Mouse (Mus musculus) limb, embryonic 12.5 days (tissue): ENCODE measurements at regions not wholly inside any gene's neighbourhood (a gene's known extent, or its start where the extent isn't known, plus 50 kb on each side); places are given as distances from the start of the nearest gene placed in this dataset.
"Not testable (repeated sequence)": the region's sequence is repeated elsewhere in the genome, so short reads cannot be mapped to it uniquely, and the experiment has no call there.

Experiments used
- ATAC-seq: fragments of 200-750 bp; cut with Nextera tagmentation; 2 replicates; pipeline ENCODE4 v1.8.0; 2017; ENCODE audit warnings: low read depth, moderate TSS enrichment; ENCODE audit not compliant: insufficient number of reproducible peaks, insufficient read depth, low FRiP score, low TSS enrichment
- H3K27ac ChIP-seq: fragments of 300-500 bp; sonication (generic); 2 replicates; pipeline ENCODE4 v1.5.1; 2016; ENCODE audit warnings: mild to moderate bottlenecking, moderate library complexity
- H3K27me3 ChIP-seq: fragments of 300-500 bp; sonication (generic); 2 replicates; pipeline ENCODE4 v1.6.1; 2016; ENCODE audit warnings: mild to moderate bottlenecking, moderate library complexity
- H3K36me3 ChIP-seq: fragments of 300-500 bp; sonication (generic); 2 replicates; pipeline ENCODE4 v1.6.1; 2016; ENCODE audit warnings: mild to moderate bottlenecking, moderate library complexity
- H3K4me1 ChIP-seq: fragments of 300-500 bp; sonication (generic); replicated peaks from 2 replicates; pipeline ENCODE4 v1.6.1; 2016
- H3K4me2 ChIP-seq: fragments of 300-500 bp; sonication (generic); 2 replicates; pipeline ENCODE4 v1.6.1; 2016; ENCODE audit warnings: mild to moderate bottlenecking, moderate library complexity
- H3K4me3 ChIP-seq: fragments of 300-500 bp; sonication (generic); replicated peaks from 2 replicates; pipeline ENCODE4 v1.5.1; 2016; ENCODE audit warnings: mild to moderate bottlenecking
- H3K9ac ChIP-seq: fragments of 300-500 bp; sonication (generic); replicated peaks from 2 replicates; pipeline ENCODE4 v1.6.1; 2016; ENCODE audit warnings: mild to moderate bottlenecking, moderate library complexity
- H3K9me3 ChIP-seq: fragments of 300-500 bp; sonication (generic); 2 replicates; pipeline ENCODE4 v1.6.1; 2016; ENCODE audit warnings: mild to moderate bottlenecking, moderate library complexity
- WGBS: fragments of 180-500 bp; shearing (Covaris S2); methylation state at CpG from one replicate; pipeline ENCODE4 v1.1.7; 2016; 5-methylcytosine and 5-hydroxymethylcytosine counted together

GRCm38 (mm10) chr16:49521685-49522084 is 177.3 kb upstream of the Ift57 start:
- H3K4me1 ChIP-seq: no peaks in the 10 kb centered on the region
- no peak overlapping the region for H3K27ac ChIP-seq
- WGBS: 75% methylated on average over 2 of the region's 2 CpGs
- no peaks in the 10 kb centered on the region for H3K9me3 ChIP-seq
- H3K36me3 ChIP-seq: no peaks in the 10 kb centered on the region
- ATAC-seq: no peak
- H3K9ac ChIP-seq: no peak overlapping the region
- H3K4me3 ChIP-seq: no peak overlapping the region
- H3K4me2 ChIP-seq: no peak overlapping the region
- H3K27me3 ChIP-seq: no peaks in the 10 kb centered on the region

GRCm38 (mm10) chr16:49522576-49522975 is 176.5 kb upstream of the Ift57 start:
- Histone ChIP-seq H3K36me3 (no peaks in the 10 kb centered on the region), H3K27me3 (no peaks in the 10 kb centered on the region), H3K4me3 (no peak overlapping the region), H3K9me3 (no peaks in the 10 kb centered on the region), H3K9ac (no peak overlapping the region), H3K27ac (no peak overlapping the region), H3K4me2 (no peak overlapping the region), H3K4me1 (no peaks in the 10 kb centered on the region)
- 45% methylated on average over 5 of the region's 5 CpGs for WGBS
- no peak for ATAC-seq

DNA sequence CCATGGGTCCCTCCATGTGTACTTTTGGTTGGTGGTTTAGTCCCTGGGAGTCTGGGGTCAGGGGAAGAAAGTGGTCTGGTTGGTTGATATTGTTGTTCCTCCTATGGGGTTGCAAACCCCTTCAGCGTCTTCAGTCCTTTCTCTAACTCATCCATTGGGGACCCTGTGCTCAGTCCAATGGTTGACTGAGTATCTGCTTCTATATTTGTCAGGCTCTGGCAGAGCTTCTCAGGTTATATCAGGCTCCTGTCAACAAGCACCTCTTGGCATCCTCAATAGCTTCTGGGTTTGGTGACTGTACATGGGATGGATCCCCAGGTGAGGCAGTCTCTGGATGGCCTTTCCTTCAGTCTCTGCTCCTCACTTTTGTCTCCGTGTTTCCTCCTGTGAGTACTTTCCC is 170.4 kb upstream of the Ift57 start:
- H3K27me3 ChIP-seq, ATAC-seq, H3K4me3 ChIP-seq, H3K9ac ChIP-seq, H3K27ac ChIP-seq, H3K4me1 ChIP-seq, H3K4me2 ChIP-seq, H3K36me3 ChIP-seq, H3K9me3 ChIP-seq: not testable (repeated sequence)
- WGBS: 83% methylated on average over 2 of the region's 2 CpGs

DNA sequence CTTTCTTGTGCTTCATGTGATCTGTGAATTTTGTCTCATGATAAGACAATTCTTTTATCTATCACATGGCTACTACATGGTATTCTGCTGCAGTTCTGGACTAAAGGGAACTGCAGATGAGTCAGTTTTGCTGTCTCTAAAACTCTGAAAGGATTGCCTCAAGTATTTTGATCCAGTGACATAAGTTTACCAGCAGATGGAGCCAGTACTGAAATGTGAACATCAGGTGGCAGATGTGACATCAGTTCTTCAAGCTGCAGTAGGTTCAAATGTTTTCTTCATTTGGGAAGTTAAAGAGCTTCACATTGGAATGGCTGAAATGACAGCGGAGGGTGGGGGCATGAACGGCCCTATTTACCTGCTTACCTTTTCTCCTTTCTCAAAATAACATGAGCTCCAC is 170.0 kb upstream of the Ift57 start:
- Histone ChIP-seq H3K9ac (no peak overlapping the region), H3K27me3 (no peaks in the 10 kb centered on the region), H3K27ac (no peak overlapping the region), H3K4me3 (no peak overlapping the region), H3K4me2 (no peak overlapping the region), H3K36me3 (no peaks in the 10 kb centered on the region), H3K4me1 (peaks cover 6% of the 10 kb centered on the region), H3K9me3 (no peaks in the 10 kb centered on the region)
- ATAC-seq: no peak
- whole genome bisulfite sequencing: 74% methylated on average over 2 of the region's 2 CpGs

GRCm38 (mm10) chr16:49530051-49530450 is 169.0 kb upstream of the Ift57 start:
- WGBS: 89% methylated on average over 5 of the region's 5 CpGs
- ATAC-seq: no peak
- no peak overlapping the region for H3K4me2 ChIP-seq

GRCm38 (mm10) chr16:49532071-49532686 is 166.9 kb upstream of the Ift57 start:
- 84% methylated on average over 7 of the region's 7 CpGs for WGBS
- no peak overlapping the region for H3K9ac ChIP-seq
- H3K36me3 ChIP-seq: no peaks in the 10 kb centered on the region
- H3K27me3 ChIP-seq: no peaks in the 10 kb centered on the region
- no peak for ATAC-seq
- H3K4me3 ChIP-seq: no peak overlapping the region
- H3K4me2 ChIP-seq: no peak overlapping the region
- H3K9me3 ChIP-seq: no peaks in the 10 kb centered on the region
- no peak overlapping the region for H3K27ac ChIP-seq
- peaks cover 9% of the 10 kb centered on the region for H3K4me1 ChIP-seq

More at GRCm38 (mm10) chr16:49530051-49530450, 169.0 kb upstream of the Ift57 start:
- H3K27me3 ChIP-seq: no peaks in the 10 kb centered on the region
- H3K4me3 ChIP-seq: no peak overlapping the region
- H3K4me1 ChIP-seq: peaks cover 9% of the 10 kb centered on the region
- no peaks in the 10 kb centered on the region for H3K36me3 ChIP-seq
- H3K9ac ChIP-seq: no peak overlapping the region
- no peaks in the 10 kb centered on the region for H3K9me3 ChIP-seq
- H3K27ac ChIP-seq: no peak overlapping the region

DNA sequence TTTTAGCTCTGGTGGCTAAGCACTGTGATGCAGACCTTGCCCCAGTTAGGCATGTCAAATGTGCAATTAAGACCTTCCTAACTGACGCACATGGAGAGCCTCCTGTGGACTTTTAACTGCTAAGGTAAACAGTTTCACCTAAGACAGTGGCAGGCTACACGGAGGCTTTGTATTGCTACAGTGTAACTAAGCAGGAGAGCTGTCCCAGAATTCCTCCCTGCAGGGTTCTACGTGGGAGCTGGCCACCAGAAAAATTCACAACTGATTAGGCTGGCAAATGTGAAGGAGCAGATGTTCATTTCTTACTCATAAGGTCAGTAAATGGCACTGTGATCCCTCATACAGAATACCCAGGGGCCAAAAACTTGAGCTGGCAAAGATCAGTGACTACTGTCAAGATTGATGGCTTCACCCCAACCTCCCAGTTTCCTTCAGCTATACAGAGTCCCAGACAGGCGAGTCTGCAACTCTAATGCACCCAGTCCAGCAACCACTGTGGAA is 165.5 kb upstream of the Ift57 start:
- Histone ChIP-seq H3K27ac (no peak overlapping the region), H3K27me3 (no peaks in the 10 kb centered on the region), H3K9ac (no peak overlapping the region), H3K4me1 (peaks cover 9% of the 10 kb centered on the region), H3K4me3 (no peak overlapping the region), H3K4me2 (no peak overlapping the region), H3K9me3 (no peaks in the 10 kb centered on the region), H3K36me3 (no peaks in the 10 kb centered on the region)
- ATAC-seq: no peak
- 24% methylated on average over 4 of the region's 4 CpGs for WGBS

GRCm38 (mm10) chr16:49550231-49550630 is 148.8 kb upstream of the Ift57 start:
- H3K4me2 ChIP-seq: no peak overlapping the region
- H3K27me3 ChIP-seq: no peaks in the 10 kb centered on the region
- no peak overlapping the region for H3K27ac ChIP-seq
- whole genome bisulfite sequencing: 78% methylated on average over 3 of the region's 3 CpGs
- no peaks in the 10 kb centered on the region for H3K9me3 ChIP-seq
- ATAC-seq: no peak
- H3K9ac ChIP-seq: no peak overlapping the region
- no peaks in the 10 kb centered on the region for H3K4me1 ChIP-seq
- H3K36me3 ChIP-seq: no peaks in the 10 kb centered on the region
- no peak overlapping the region for H3K4me3 ChIP-seq

DNA sequence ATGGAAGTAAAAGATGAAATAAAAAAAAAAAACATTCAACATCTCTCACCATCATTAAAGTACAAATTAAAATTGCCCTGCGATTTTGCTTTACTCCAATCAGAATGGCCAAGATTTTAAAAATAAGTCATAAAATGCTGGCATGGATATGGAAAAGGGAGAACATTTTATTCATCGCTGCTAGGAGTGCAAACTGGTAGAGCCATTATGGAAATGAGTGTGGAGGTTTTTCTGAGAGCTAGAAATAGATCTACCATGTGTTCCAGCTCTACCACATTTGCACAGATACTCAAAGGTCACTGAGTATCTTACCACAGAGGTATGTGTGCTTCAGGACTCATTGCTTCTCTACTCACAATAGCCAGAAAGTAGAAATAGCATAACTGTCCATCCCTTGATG is 129.0 kb upstream of the Ift57 start:
- no peaks in the 10 kb centered on the region for H3K27me3 ChIP-seq
- no peak overlapping the region for H3K4me3 ChIP-seq
- H3K9me3 ChIP-seq: no peaks in the 10 kb centered on the region
- no peak for ATAC-seq
- H3K36me3 ChIP-seq: no peaks in the 10 kb centered on the region
- no peak overlapping the region for H3K9ac ChIP-seq
- no peaks in the 10 kb centered on the region for H3K4me1 ChIP-seq
- H3K4me2 ChIP-seq: no peak overlapping the region
- no peak overlapping the region for H3K27ac ChIP-seq
- WGBS: 86% methylated on average over 2 of the region's 2 CpGs

GRCm38 (mm10) chr16:49572485-49573170 is 126.4 kb upstream of the Ift57 start:
- 84% methylated on average over 12 of the region's 12 CpGs for WGBS
- ATAC-seq: no peak

GRCm38 (mm10) chr16:49573171-49573517 is 125.9 kb upstream of the Ift57 start:
- H3K4me3 ChIP-seq: no peak overlapping the region
- H3K4me1 ChIP-seq: no peaks in the 10 kb centered on the region
- no peak overlapping the region for H3K9ac ChIP-seq
- 82% methylated on average over 3 of the region's 3 CpGs for WGBS
- H3K36me3 ChIP-seq: no peaks in the 10 kb centered on the region
- ATAC-seq: no peak
- H3K27ac ChIP-seq: no peak overlapping the region
- H3K4me2 ChIP-seq: no peak overlapping the region
- no peaks in the 10 kb centered on the region for H3K9me3 ChIP-seq
- no peaks in the 10 kb centered on the region for H3K27me3 ChIP-seq

More at GRCm38 (mm10) chr16:49572485-49573170, 126.4 kb upstream of the Ift57 start:
- no peaks in the 10 kb centered on the region for H3K4me1 ChIP-seq
- H3K4me3 ChIP-seq: no peak overlapping the region
- H3K27me3 ChIP-seq: no peaks in the 10 kb centered on the region
- H3K9ac ChIP-seq: no peak overlapping the region
- no peaks in the 10 kb centered on the region for H3K9me3 ChIP-seq
- no peaks in the 10 kb centered on the region for H3K36me3 ChIP-seq
- no peak overlapping the region for H3K4me2 ChIP-seq
- no peak overlapping the region for H3K27ac ChIP-seq

DNA sequence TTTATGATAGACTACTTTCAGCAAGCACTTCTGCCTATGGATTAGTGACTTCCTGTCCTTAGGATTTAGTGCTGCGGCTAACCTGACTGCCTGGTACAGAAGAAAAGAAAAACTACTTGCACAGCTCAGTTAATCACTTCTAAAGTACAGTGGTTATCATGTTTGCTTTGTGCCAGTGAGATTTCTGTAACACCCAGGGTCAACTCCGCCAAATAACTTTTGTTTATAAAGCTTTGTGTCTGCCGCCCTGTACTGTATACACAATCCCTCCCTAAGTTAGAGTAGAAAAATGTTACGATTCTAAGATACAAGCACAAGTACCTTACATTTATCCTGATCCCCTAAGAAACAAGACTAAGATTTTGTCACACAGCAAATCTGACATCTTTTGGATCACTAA is 120.1 kb upstream of the Ift57 start:
- Histone ChIP-seq H3K27me3 (no peaks in the 10 kb centered on the region), H3K4me1 (no peaks in the 10 kb centered on the region), H3K9ac (no peak overlapping the region), H3K36me3 (no peaks in the 10 kb centered on the region), H3K4me3 (no peak overlapping the region), H3K9me3 (no peaks in the 10 kb centered on the region), H3K4me2 (no peak overlapping the region), H3K27ac (no peak overlapping the region)
- whole genome bisulfite sequencing: 84% methylated on average over 4 of the region's 4 CpGs
- ATAC-seq: no peak
